Mouse (Mus musculus) frontal cortex, adult (tissue): ENCODE data around the gene Asic4.

Source experiments
- ATAC-seq: cut with Nextera tagmentation; 2 replicates; pipeline ENCODE4 v1.9.2; 2017; ENCODE audit warnings: mild to moderate bottlenecking, moderate library complexity, mixed read lengths; ENCODE audit not compliant: low TSS enrichment

The Asic4 gene

GRCm38 (mm10) chr1:75502945-75503650 lies 52.9 kb downstream of the Asic4 start:
- ATAC-seq: no peak

- ATAC-seq: no peak
These were observed 53.4 kb downstream of the Asic4 start for GRCm38 (mm10) chr1:75503651-75503980.

GRCm38 (mm10) chr1:75504256-75505045 lies 54.2 kb downstream of the Asic4 start:
- ATAC-seq: peak; percentile 43; the same call in 1 of the 2 replicates

GRCm38 (mm10) chr1:75505159-75505955 lies 55.1 kb downstream of the Asic4 start:
- peak; percentile 84 for ATAC-seq

GRCm38 (mm10) chr1:75505956-75506831 lies 56.0 kb downstream of the Asic4 start, which contains the start of gene Obsl1:
Gene Obsl1 (minus strand): TSS chr1:75506452.
- peak; percentile 20; the same call in 1 of the 2 replicates for ATAC-seq

GRCm38 (mm10) chr1:75507006-75507405 lies 56.8 kb downstream of the Asic4 start, which contains the start of gene Inha:
Gene Inha (plus strand): TSS chr1:75507077.
- ATAC-seq: no peak

- no peak for ATAC-seq
These were observed 59.4 kb downstream of the Asic4 start for GRCm38 (mm10) chr1:75509586-75509985.

GRCm38 (mm10) chr1:75510154-75510553 lies 59.9 kb downstream of the Asic4 start:
- no peak for ATAC-seq

GRCm38 (mm10) chr1:75511437-75512210 lies 61.4 kb downstream of the Asic4 start:
- ATAC-seq: no peak

GRCm38 (mm10) chr1:75512550-75512949 lies 62.3 kb downstream of the Asic4 start:
- no peak for ATAC-seq

GRCm38 (mm10) chr1:75516703-75517380 lies 66.6 kb downstream of the Asic4 start:
- no peak for ATAC-seq

GRCm38 (mm10) chr1:75517984-75518383 lies 67.7 kb downstream of the Asic4 start:
- no peak for ATAC-seq

GRCm38 (mm10) chr1:75518427-75518826 lies 68.2 kb downstream of the Asic4 start:
- ATAC-seq: no peak

- ATAC-seq: no peak
These were observed 69.3 kb downstream of the Asic4 start for GRCm38 (mm10) chr1:75519576-75519975.

GRCm38 (mm10) chr1:75521321-75522031 lies 71.2 kb downstream of the Asic4 start, which contains the start of gene Stk11ip:
Gene Stk11ip (plus strand): TSS chr1:75521529.
- peak; percentile 99 for ATAC-seq
